Mouse (Mus musculus) ES-E14 (cell line): Measurements from ENCODE around the gene Srpk2.
"Not testable (repeated sequence)": the region's sequence is repeated elsewhere in the genome, so short reads cannot be mapped to it uniquely, and the experiment has no call there.

Experiments used
- CHD2 ChIP-seq: IDR thresholded peaks from 2 replicates; pipeline ENCODE4 v1.6.1; 2014; ENCODE audit warnings: mild to moderate bottlenecking, low read depth, low read length, inconsistent platforms
- HCFC1 ChIP-seq: IDR thresholded peaks from 2 replicates; pipeline ENCODE4 v1.6.1; 2012; ENCODE audit warnings: low read length, inconsistent platforms, borderline replicate concordance; ENCODE audit not compliant: insufficient read depth
- MAFK ChIP-seq: IDR thresholded peaks from 2 replicates; pipeline ENCODE4 v1.6.1; 2014; ENCODE audit warnings: mild to moderate bottlenecking, low read depth, low read length, inconsistent platforms; ENCODE audit not compliant: insufficient read depth
- ZC3H11A ChIP-seq: IDR thresholded peaks from 2 replicates; pipeline ENCODE4 v1.6.1; 2012; ENCODE audit warnings: low read depth, mild to moderate bottlenecking, inconsistent platforms, low read length, borderline replicate concordance
- ZNF384 ChIP-seq: IDR thresholded peaks from 2 replicates; pipeline ENCODE4 v1.6.1; 2012; ENCODE audit warnings: low read depth, low read length, inconsistent platforms

GRCm38 (mm10) chr5:23453561-23453960 is 230.9 kb downstream of the Srpk2 start:
- TF ChIP-seq ZNF384, MAFK, HCFC1, ZC3H11A, CHD2: not testable (repeated sequence)
